Mouse (Mus musculus): ENCODE measurements at regions not wholly inside any gene's neighbourhood (a gene's known extent, or its start where the extent isn't known, plus 50 kb on each side); places are given as distances from the start of the nearest gene placed in this dataset.

DNA sequence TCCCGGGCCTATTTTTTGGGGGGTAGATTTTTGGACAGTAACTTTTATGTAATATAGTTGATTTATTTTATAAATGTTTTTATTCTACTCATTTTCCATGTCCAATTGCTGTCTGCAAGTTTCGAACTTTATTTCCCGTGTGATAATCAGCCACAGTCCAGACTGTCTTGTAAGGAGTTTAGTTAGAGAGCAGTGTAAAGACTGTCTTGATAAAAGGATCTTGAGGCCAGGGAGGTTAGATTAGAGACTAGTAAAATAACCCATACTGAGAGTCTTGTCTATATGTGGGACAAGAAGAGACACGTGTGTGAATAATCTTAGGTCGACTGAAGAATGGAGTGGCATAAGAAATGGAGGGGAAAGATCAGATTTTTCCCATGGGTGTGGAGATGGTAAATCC lies 56.1 kb upstream of the Picalm start:
- ATAC-seq (ENCODE audit: extremely low read depth, insufficient number of reproducible peaks, low FRiP score, poor library complexity, severe bottlenecking) (no peak), DNase-seq (ENCODE audit: low spot score) (no peak)
- H3K36me3 ChIP-seq (replicated peaks): no peaks in the 10 kb centered on the region
- no peak overlapping the region for H3K4me3 ChIP-seq (ENCODE audit: low read depth, low read length)
- H3K9me3 ChIP-seq (replicated peaks): no peaks in the 10 kb centered on the region
- H3K27me3 ChIP-seq (ENCODE audit: insufficient read depth, low read length): peaks cover 18% of the 10 kb centered on the region
- no peaks in the 10 kb centered on the region for H3K4me1 ChIP-seq (ENCODE audit: insufficient read depth, low read depth, low read length)
- TF ChIP-seq POLR2AphosphoS5 (IDR thresholded peaks at IDR 0.05; ENCODE audit: insufficient replicate concordance, low read depth, low read length) (no peak), CTCF (IDR thresholded peaks at IDR 0.05; ENCODE audit: low read depth, low read length) (no peak), GATA2 (IDR thresholded peaks at IDR 0.05; ENCODE audit: borderline replicate concordance, low read depth, low read length) (no peak), GATA1 (IDR thresholded peaks at IDR 0.05; ENCODE audit: borderline replicate concordance, low read length) (no peak), TAL1 (conservative IDR thresholded peaks at IDR 0.05; ENCODE audit: low read depth, low read length) (no peak)

GRCm38 (mm10) chr7:90074592-90074991 lies 55.4 kb upstream of the Picalm start:
- Histone ChIP-seq H3K4me1 (ENCODE audit: insufficient read depth, low read depth, low read length) (no peaks in the 10 kb centered on the region), H3K27me3 (ENCODE audit: insufficient read depth, low read length) (peaks cover 18% of the 10 kb centered on the region), H3K4me3 (ENCODE audit: low read depth, low read length) (no peak overlapping the region), H3K36me3 (replicated peaks) (no peaks in the 10 kb centered on the region), H3K9me3 (replicated peaks) (no peaks in the 10 kb centered on the region)
- TF ChIP-seq GATA1 (IDR thresholded peaks at IDR 0.05; ENCODE audit: borderline replicate concordance, low read length) (no peak), CTCF (IDR thresholded peaks at IDR 0.05; ENCODE audit: low read depth, low read length) (no peak), TAL1 (conservative IDR thresholded peaks at IDR 0.05; ENCODE audit: low read depth, low read length) (no peak), GATA2 (IDR thresholded peaks at IDR 0.05; ENCODE audit: borderline replicate concordance, low read depth, low read length) (no peak), POLR2AphosphoS5 (IDR thresholded peaks at IDR 0.05; ENCODE audit: insufficient replicate concordance, low read depth, low read length) (no peak)
- ATAC-seq (ENCODE audit: extremely low read depth, insufficient number of reproducible peaks, low FRiP score, poor library complexity, severe bottlenecking) (no peak), DNase-seq (ENCODE audit: low spot score) (no peak)

GRCm38 (mm10) chr7:90077565-90077964 lies 52.4 kb upstream of the Picalm start:
- H3K4me1 ChIP-seq (ENCODE audit: insufficient read depth, low read depth, low read length): no peaks in the 10 kb centered on the region
- H3K36me3 ChIP-seq (replicated peaks): no peaks in the 10 kb centered on the region
- ATAC-seq (ENCODE audit: extremely low read depth, insufficient number of reproducible peaks, low FRiP score, poor library complexity, severe bottlenecking): no peak
- peaks cover 24% of the 10 kb centered on the region for H3K27me3 ChIP-seq (ENCODE audit: insufficient read depth, low read length)
- TF ChIP-seq TAL1 (conservative IDR thresholded peaks at IDR 0.05; ENCODE audit: low read depth, low read length) (no peak), CTCF (IDR thresholded peaks at IDR 0.05; ENCODE audit: low read depth, low read length) (no peak), GATA2 (IDR thresholded peaks at IDR 0.05; ENCODE audit: borderline replicate concordance, low read depth, low read length) (no peak), GATA1 (IDR thresholded peaks at IDR 0.05; ENCODE audit: borderline replicate concordance, low read length) (no peak), POLR2AphosphoS5 (IDR thresholded peaks at IDR 0.05; ENCODE audit: insufficient replicate concordance, low read depth, low read length) (no peak)
- DNase-seq (ENCODE audit: low spot score): no peak
- H3K9me3 ChIP-seq (replicated peaks): no peaks in the 10 kb centered on the region
- H3K4me3 ChIP-seq (ENCODE audit: low read depth, low read length): no peak overlapping the region

- no peak overlapping the region for H3K4me3 ChIP-seq (ENCODE audit: low read depth, low read length)
- H3K9me3 ChIP-seq (replicated peaks): no peaks in the 10 kb centered on the region
- no peak for ATAC-seq (ENCODE audit: extremely low read depth, insufficient number of reproducible peaks, low FRiP score, poor library complexity, severe bottlenecking)
- no peaks in the 10 kb centered on the region for H3K4me1 ChIP-seq (ENCODE audit: insufficient read depth, low read depth, low read length)
- TF ChIP-seq GATA1 (IDR thresholded peaks at IDR 0.05; ENCODE audit: borderline replicate concordance, low read length): no peak
- no peak for TF ChIP-seq GATA2 (IDR thresholded peaks at IDR 0.05; ENCODE audit: borderline replicate concordance, low read depth, low read length)
- no peak for TF ChIP-seq TAL1 (conservative IDR thresholded peaks at IDR 0.05; ENCODE audit: low read depth, low read length)
- no peak for TF ChIP-seq POLR2AphosphoS5 (IDR thresholded peaks at IDR 0.05; ENCODE audit: insufficient replicate concordance, low read depth, low read length)
- no peak for TF ChIP-seq CTCF (IDR thresholded peaks at IDR 0.05; ENCODE audit: low read depth, low read length)
- no peaks in the 10 kb centered on the region for H3K36me3 ChIP-seq (replicated peaks)
- no peak for DNase-seq (ENCODE audit: low spot score)
- peaks cover 20% of the 10 kb centered on the region for H3K27me3 ChIP-seq (ENCODE audit: insufficient read depth, low read length)
These were observed 49.8 kb upstream of the Picalm start for GRCm38 (mm10) chr7:90080083-90080772.
